Mouse (Mus musculus): ENCODE measurements around the gene Ryr2.

Ryr2 gene

DNA sequence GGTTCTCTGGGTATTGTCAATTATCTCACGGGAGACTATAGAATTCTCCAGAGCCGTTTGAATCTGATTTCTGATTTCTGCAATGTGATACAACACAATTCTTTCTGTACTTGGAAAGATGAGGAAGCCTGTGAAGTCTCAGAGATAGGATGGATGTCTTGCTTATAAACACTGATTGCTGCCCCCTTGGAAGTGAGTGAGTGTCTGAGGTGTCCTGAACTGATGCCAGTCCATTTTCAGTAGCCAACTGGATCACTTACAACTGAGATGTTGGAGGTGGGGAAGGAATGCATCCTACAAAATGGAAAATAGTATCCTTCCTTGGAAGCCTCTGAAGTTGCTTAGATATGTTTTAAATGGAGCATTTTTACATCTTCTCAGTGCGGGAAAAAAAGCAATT, 564.2 kb downstream of the Ryr2 start:
- DNase-seq (ENCODE audit: low spot score), result no peak

- DNase-seq (ENCODE audit: low spot score), result no peak
Observed at GRCm38 (mm10) chr13:11536851-11537250, 569.9 kb downstream of the Ryr2 start.

GRCm38 (mm10) chr13:11535874-11536273, 570.9 kb downstream of the Ryr2 start:
- no peak for DNase-seq (ENCODE audit: low spot score)

DNA sequence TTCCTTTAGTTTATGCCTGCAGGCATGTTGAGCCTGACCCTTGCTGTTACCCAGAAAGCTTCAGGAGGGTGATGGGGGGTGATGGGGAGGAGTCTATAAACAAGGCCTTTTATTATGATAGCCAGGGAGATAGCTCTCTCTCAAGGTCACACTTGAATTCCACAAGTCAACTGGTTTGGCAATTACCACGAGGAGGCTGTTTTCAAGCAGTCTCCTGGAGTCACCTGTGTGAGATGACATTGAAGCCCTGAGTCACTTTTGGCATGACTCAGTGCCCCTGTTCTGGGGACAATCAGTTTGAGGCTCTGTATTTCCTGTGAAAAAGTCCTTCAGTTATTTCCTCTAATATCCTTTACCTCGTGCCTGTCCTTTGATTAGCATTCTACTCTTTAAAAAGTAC, 573.5 kb downstream of the Ryr2 start:
- no peak for DNase-seq (ENCODE audit: low spot score)

GRCm38 (mm10) chr13:11532014-11532890, 574.5 kb downstream of the Ryr2 start:
- no peak for DNase-seq (ENCODE audit: low spot score)

DNA sequence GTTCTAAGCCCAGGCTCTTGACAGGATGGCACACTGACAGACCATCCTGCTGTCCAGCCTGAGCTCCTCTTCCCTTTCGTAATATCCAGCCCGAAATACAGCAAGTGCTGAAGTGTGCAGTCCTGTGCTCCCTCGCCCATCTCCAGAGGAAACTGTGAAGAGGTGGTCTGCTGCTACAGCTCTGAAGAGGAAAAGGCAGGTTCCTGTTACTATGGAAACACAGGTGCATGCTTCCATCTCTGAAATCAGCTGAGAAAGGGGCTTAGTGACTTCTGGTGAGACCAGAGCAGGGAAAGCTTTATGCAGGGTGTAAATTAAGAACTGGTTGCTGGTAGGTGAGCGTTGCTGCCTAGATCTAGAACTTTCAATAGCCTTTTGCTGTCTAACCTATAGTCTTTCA, 583.1 kb downstream of the Ryr2 start:
- no peak for DNase-seq (ENCODE audit: low spot score)

- no peak for DNase-seq (ENCODE audit: low spot score)
Observed at GRCm38 (mm10) chr13:11520765-11521164, 586.0 kb downstream of the Ryr2 start.

DNA sequence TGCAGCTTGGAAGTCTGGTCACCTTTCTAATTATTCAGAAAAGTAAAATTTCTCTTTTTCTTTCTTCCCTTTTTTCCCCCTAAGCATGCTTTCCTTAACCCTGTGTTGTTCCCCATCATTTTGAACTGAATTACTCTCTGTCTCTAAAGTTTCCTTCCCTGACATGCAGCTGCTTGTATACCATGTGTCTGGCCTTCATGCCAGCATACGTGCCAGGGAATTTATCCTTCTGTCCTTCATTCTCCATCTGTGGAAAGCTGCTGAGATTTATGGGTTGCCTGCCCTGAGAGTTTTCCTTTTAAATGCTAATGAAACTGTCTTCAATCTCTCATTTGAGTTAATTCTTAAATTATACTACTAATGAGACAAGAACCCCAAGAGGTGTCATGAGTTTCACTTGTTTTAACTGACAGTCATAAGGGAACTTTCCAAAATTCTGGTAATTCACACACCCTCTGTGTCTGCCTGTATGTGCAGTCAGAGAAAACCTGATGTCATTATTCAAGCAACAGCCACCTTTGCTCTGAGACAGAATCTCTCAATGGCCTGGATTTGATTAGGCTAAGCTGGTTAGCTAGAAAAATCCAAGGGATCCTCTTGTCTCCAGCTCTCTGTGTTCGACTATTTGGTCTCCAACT, 595.1 kb downstream of the Ryr2 start:
- no peak for DNase-seq (ENCODE audit: low spot score)

All from ovary, adult 18-20 months (tissue).